Mouse (Mus musculus): ENCODE results near the gene Gm13694.
"Not testable (repeated sequence)": the region's sequence is repeated elsewhere in the genome, so short reads cannot be mapped to it uniquely, and the experiment has no call there.

The Gm13694 gene

DNA sequence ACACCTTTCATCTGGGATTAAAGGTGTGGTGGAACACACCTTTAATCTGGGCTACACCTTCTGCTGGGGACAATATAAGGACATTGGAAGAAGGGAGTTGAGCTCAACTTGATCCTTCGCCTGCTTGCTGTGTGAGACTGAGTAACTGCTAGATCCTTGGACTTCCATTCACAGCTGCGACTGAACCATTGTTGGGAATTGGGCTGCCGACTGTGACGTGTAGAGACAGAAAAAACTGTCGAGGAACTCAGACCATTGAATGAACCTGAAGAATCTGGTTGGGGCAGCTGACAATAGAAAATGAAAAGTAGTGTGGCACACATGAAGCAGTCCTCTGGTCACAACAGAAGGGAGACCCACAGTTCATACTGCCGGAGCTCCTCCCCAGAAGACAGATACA lies at the start of gene Gm13694:
Gene Gm13694, plus strand, starts transcription at position 301 of the 400 bp plus-strand sequence.
- not testable (repeated sequence) for DNase-seq

- no peak for DNase-seq
Observed at GRCm38 (mm10) chr2:83929478-83930088, 49.1 kb upstream of the Gm13694 start.

DNA sequence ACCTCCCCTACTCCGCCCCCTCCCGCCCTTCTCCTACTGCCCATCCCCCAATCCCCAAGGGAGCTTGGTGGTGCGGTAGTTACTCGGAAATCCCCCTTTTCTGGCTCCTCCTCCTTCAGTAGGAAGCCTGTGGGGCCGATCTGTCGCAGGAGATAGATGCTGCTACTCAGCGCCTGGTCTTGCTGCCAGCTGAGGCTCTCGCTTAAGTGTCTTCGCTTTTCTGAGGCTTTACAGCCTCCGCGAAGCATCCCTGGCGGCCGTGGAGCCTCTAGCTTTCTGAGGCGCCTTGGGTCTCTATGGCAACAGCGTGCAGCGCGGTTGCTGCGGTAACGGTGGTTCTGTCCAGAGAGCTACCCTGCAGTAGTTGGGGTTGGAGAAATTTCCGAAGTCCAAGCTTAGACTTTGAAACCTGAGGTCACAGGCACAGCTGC lies 37.8 kb upstream of the Gm13694 start, which contains the start of gene Zswim2:
Gene Zswim2, minus strand, starts transcription at position 298 of the 431 bp plus-strand sequence.
- peak; percentile 30 for DNase-seq

- no peak for DNase-seq
Observed at GRCm38 (mm10) chr2:83941378-83941777, 37.4 kb upstream of the Gm13694 start.

- no peak for DNase-seq
Observed at GRCm38 (mm10) chr2:83941792-83942191, 36.9 kb upstream of the Gm13694 start.

- not testable (repeated sequence) for DNase-seq
Observed at GRCm38 (mm10) chr2:83955393-83955792, 23.3 kb upstream of the Gm13694 start, which contains the start of gene Gm13698. Gm13698 (plus strand) TSS chr2:83955693.

- DNase-seq, result not testable (repeated sequence)
Observed at GRCm38 (mm10) chr2:83961203-83961602, 17.5 kb upstream of the Gm13694 start, which contains the start of gene Gm13693. Gm13693 (plus strand) TSS chr2:83961503.

DNA sequence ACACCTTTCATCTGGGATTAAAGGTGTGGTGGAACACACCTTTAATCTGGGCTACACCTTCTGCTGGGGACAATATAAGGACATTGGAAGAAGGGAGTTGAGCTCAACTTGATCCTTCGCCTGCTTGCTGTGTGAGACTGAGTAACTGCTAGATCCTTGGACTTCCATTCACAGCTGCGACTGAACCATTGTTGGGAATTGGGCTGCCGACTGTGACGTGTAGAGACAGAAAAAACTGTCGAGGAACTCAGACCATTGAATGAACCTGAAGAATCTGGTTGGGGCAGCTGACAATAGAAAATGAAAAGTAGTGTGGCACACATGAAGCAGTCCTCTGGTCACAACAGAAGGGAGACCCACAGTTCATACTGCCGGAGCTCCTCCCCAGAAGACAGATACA lies 11.7 kb upstream of the Gm13694 start, which contains the start of gene Gm13695:
Gene Gm13695, plus strand, starts transcription at position 301 of the 400 bp plus-strand sequence.
- not testable (repeated sequence) for DNase-seq

DNA sequence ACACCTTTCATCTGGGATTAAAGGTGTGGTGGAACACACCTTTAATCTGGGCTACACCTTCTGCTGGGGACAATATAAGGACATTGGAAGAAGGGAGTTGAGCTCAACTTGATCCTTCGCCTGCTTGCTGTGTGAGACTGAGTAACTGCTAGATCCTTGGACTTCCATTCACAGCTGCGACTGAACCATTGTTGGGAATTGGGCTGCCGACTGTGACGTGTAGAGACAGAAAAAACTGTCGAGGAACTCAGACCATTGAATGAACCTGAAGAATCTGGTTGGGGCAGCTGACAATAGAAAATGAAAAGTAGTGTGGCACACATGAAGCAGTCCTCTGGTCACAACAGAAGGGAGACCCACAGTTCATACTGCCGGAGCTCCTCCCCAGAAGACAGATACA lies 5.9 kb upstream of the Gm13694 start, which contains the start of gene Gm13696:
Gene Gm13696, plus strand, starts transcription at position 301 of the 400 bp plus-strand sequence.
- DNase-seq, result not testable (repeated sequence)

- DNase-seq, result not testable (repeated sequence)
Observed at GRCm38 (mm10) chr2:83984443-83984842, 5.7 kb downstream of the Gm13694 start, which contains the start of gene Gm13697. Gm13697 (plus strand) TSS chr2:83984743.

DNA sequence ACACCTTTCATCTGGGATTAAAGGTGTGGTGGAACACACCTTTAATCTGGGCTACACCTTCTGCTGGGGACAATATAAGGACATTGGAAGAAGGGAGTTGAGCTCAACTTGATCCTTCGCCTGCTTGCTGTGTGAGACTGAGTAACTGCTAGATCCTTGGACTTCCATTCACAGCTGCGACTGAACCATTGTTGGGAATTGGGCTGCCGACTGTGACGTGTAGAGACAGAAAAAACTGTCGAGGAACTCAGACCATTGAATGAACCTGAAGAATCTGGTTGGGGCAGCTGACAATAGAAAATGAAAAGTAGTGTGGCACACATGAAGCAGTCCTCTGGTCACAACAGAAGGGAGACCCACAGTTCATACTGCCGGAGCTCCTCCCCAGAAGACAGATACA lies 11.5 kb downstream of the Gm13694 start, which contains the start of gene Gm13691:
Gene Gm13691, plus strand, starts transcription at position 301 of the 400 bp plus-strand sequence.
- not testable (repeated sequence) for DNase-seq

- not testable (repeated sequence) for DNase-seq
Observed at GRCm38 (mm10) chr2:83993639-83994255, 15.0 kb downstream of the Gm13694 start.

- DNase-seq, result not testable (repeated sequence)
Observed at GRCm38 (mm10) chr2:83994526-83994925, 15.8 kb downstream of the Gm13694 start.

- DNase-seq, result no peak
Observed at GRCm38 (mm10) chr2:84008913-84009312, 30.2 kb downstream of the Gm13694 start.

GRCm38 (mm10) chr2:84009818-84010217 lies 31.1 kb downstream of the Gm13694 start:
- no peak for DNase-seq

DNA sequence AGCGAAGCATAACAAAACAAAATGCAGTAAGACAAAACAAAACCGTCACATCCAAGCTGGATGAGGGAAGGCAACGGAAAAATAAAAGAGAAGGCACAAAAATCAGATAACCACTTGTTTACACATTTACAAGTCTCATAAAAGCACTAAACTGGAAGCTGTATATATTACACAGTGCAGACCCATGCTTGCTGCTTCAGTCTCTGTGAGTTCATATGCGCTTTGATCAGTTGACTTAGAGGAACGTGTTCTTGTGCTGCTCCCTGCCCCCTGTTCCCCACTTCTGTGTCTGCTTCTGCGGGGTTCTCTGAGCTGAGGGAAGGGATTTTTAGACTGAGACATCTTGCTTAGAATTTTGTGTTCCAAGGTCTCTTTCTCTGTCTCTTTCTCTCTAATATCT lies 35.8 kb downstream of the Gm13694 start:
- no peak for DNase-seq

DNA sequence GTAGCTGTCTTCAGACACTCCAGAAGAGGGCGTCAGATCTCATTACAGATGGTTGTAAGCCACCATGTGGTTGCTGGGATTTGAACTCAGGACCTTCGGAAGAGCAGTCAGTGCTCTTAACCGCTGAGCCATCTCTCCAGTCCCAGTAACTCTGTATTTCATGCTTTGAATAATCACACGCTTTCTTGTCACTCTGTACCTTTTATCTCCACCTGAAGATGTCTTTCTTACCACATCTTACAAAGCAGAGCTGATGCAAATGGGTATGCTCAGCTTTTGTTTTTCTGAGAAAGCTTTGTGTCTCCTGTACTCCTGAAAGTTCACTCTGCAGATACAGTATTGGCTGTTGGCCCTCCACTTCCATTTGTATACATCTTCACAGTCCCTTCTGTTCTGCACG lies 37.6 kb downstream of the Gm13694 start:
- not testable (repeated sequence) for DNase-seq

GRCm38 (mm10) chr2:84018330-84018729 lies 39.6 kb downstream of the Gm13694 start:
- no peak for DNase-seq

GRCm38 (mm10) chr2:84019519-84020305 lies 41.0 kb downstream of the Gm13694 start:
- DNase-seq, result no peak

- no peak for DNase-seq
Observed at GRCm38 (mm10) chr2:84021930-84022329, 43.2 kb downstream of the Gm13694 start.

GRCm38 (mm10) chr2:84022905-84023304 lies 44.2 kb downstream of the Gm13694 start:
- DNase-seq, result no peak

GRCm38 (mm10) chr2:84023319-84023718 lies 44.6 kb downstream of the Gm13694 start:
- DNase-seq, result no peak

GRCm38 (mm10) chr2:84025217-84025616 lies 46.5 kb downstream of the Gm13694 start:
- no peak for DNase-seq

Data from cerebellum, adult 8-10 months (tissue).